Mouse (Mus musculus): ENCODE measurements around the gene 4930404N11Rik.

The 4930404N11Rik gene

DNA sequence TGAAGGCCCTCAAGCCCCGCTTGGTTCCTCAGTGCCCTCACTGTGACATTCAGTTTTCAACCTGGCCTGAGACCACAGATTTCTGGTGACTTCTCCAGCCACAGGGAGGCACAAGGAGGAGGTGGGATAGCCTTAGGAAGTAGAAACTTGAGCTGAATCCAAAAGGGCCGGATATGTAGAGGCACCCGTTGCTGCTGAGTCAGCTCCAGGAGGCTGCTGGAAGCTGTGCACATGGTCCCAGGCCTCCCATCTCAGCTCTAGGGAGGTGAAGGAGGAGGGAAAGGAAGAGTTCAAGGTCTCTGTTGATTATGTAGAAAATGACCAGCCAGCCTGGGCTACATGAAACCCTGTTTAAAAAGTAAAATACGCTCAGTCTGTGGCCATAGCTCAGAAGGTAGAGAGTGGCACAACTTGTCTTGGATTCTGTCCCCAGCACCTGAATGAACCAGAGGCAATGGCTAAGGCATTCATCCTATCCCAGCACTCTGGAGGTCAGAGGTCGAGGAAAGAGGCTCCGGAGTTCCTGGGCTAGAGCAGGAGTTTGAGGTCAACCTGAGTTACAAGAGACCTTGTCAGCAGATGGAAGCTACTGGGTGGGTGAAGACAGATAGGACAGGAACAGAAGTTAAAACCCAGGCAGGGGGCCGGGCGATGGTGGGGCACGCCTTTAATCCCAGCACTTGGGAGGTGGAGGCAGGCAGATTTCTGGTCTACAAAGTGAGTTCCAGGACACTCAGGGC is 10.7 kb downstream of the 4930404N11Rik start:
- DNase-seq: no peak

DNA sequence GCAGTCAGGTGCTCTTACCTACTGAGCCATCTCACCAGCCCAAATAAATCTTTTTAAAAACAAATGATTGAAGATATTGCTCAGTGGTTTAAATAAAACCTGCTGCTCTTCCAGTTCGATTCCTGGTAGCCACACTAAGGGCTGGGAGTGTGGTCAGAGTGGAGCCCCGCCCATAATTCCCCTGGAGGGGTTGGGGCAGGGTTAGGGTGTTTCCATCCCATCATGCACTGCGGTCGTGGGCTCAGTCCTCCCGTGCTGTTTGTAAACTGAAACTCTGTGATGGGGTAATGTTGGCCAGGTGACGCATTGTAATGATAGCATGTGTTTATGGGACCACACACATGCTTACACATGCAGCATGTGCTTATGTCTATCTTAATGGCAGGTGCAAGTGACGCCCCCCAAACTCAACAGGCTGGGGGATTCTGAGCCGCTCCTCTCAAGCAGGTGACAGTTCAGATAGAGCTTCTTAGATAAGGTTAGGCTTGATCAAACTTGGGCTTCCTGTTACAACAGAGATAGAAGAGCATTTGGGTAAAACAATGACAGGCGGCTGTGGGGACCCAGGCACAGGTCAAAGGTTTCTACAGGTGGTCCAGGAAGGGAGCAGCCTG is 13.8 kb downstream of the 4930404N11Rik start:
- DNase-seq: no peak

DNA sequence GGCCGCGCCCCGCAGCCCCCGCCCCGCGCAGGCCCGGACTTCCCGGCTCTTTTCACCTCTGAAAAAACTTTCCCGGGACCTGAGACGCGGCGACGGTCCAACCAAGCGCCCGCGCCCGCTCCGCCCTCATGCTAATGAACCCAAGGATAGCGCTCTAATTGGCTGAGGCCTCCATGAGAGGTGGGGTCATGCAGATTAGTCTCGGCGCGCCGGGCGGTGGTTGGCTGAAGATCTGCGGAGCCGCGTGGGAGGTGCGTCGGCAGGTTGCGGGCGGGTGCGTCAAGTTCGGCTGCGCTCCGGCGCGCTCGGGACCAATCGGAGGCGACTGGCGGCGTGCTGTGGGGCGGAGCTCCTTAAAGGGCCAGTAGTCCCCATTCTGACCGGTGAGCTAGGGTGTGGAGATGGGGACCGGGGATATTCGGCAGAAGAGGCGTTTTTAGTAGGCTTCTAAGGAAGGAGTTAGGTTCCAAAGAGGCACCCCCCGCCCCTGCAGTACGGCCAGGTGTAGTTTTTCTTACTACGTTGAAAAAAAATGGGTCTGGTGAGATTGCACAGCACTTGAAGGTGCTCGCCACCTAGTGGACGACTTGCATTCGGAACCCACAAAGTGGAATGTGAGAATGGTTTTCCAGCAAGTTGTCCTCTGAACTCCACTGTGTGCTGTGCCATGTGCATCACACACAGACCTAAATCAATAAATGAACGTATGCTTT is 15.1 kb downstream of the 4930404N11Rik start, which contains the start of gene Hmg20b:
TSS of gene Hmg20b (minus strand) at position 130 of the 713 bp plus-strand sequence.
- DNase-seq: peak; percentile 100

DNA sequence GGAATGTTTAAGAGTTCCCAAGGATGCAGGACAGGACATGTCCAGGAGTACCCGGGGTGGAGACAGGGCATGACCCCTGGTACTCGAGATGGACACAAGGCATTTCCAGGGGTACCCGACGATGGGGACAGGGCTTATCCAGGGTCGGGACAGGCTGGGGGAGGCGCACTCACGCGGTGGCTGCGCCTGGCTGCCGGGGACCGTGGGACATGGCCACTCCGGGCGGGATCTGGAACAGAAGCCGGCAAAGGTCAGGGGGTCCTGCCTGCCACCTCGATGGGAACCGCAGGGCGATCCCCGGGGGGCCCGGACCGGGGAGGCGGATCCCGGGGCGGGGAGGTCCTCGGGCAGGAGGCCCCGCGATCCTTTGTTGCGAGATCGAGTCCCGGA is 15.7 kb downstream of the 4930404N11Rik start:
- DNase-seq: no peak

DNA sequence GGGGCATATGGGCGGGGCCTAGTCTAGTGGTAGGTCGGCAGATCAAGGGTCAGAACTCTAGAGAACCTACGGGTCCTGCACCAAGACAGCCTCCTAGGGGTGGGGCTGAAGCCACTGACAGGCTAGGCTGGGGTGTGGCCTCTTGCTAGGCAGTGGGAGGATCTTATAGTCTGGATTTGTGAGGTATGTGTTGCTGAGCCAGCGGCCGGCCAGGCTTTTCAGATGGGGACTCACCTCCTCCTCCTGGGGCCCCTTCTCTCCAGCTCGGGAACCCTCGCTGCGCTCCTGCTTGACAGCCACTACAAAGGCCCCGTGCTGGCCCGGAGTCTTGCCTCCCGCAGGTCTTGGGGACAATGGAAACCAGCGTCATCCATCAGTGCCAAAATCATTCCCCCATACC is 16.5 kb downstream of the 4930404N11Rik start:
- DNase-seq: peak; percentile 70 to 88

DNA sequence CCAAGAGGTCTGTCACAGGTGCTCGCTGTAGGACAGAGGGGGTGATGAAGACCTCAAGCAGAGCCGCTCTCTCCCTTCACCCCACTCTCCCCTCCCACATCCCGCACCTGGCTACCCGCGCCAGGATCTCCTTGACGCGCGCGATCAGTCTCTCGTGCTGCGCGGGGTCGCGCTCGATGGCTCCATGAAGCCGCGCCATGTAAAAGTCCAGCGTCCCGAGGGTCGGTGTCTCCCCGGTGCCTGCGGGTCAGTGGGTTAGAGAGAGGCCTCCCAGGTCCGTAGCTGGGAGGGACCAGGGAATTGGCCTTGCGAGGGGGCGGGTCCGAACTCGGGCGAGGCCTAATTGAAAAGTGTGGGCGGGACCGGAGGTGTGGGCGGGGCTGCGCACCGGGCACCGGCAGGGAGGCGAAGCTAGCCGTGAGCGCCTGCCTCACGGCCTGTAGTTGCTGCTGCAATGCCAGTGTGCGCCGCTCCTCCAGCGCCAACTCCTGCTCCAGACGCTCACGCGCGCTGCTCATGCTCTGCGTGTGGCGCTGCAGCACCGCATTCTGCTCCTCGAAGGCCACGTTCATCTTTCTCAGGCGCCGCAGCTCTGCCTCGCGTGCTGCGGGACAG is 19.1 kb downstream of the 4930404N11Rik start:
- DNase-seq: peak; percentile 87 to 94

DNA sequence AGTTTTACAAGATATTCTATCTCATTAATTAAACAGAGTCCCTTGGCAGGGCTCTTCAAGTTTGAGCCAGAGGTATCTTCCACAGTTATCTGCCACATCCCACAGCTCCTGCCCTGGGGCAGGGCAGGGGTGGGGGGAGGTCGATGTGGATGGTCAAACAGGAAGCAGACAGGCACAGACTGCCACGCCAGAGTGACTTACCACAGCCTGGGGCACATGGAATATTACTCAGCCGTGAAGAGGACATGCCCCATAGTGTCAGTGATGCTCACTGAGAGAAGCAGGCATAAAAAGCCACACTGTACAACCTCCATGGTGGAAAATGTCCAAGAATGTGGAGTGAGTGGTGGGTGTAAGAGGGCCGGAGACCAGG is 20.5 kb downstream of the 4930404N11Rik start:
- peak in 1 of 2 experiments; percentile 41 for DNase-seq

DNA sequence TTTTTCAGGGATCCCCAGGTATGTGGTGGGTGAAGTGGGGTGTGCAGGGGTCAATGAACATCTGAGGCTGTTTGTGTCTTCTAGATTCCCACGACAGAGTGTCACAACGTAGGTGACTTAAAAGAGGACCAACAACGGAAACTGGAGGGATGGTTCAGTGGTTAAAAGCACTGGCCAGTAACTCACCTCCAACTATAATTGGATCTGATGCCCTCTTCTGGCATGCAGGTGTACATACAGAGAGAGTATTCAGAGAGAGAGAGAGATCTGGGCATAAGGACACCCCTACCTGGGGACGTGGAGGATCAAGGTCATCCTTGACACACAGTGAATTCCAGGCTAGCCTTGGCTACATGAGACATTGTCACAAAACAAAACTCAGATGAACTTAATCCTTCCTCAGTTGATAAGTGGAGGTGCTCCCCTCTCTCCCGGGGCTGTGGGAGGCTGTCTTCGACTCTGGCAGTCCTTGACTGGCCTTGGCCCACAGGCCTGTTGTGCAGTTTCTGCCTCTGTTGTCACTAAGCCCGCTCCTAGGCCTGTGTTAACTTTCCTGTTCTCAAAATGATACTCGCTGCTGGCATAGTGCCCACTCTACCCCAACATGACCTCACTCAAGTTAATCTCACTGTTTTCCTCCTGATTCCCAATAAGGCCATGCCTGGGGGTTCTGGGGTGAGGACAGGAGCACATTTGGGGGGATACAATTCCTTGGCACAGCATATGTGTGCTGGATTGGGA is 21.0 kb downstream of the 4930404N11Rik start:
- peak in 1 of 2 experiments; percentile 60 for DNase-seq

DNA sequence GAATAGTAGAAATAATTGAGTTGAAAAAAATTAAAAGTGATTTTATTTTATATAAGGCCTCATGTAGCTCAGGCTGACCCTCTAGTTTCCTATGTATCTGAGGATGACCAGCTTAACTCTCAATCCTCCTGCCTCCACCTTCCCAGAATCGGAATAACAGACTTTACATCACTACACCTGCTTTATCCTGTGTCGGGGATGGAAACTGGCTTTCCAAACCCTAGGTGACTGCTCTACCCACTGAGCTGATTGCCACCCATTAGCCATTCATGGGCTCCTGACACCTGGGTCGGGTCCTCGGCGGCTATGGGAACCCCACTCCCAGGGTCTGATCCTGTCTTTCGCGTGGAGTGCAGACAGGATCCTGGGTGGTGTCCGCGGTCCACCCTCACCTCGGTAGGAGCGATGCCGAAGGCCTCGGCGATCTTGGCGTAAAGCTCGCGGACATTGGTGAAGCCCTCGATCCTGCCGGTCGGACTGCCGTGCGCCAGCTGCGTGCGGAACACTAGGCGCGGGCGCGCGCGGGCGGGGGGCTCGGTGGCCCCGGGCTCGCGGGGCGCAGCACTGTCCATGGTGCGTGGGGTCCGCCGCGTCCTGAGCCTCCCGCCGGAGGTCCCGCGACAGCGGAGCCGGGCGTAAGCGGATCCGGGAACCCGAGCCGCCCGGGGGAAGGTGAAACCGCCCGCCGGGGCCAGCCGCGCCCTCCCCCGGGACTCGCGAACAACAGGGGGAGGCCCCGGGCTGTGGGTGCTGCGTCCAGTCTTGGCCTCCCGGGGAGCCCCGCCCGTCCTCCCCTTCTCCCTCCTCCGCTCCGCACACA is 22.7 kb downstream of the 4930404N11Rik start, which contains the start of gene Gipc3:
TSS of gene Gipc3 (minus strand) at position 581 of the 820 bp plus-strand sequence.
- DNase-seq: peak in 1 of 2 experiments; percentile 53

DNA sequence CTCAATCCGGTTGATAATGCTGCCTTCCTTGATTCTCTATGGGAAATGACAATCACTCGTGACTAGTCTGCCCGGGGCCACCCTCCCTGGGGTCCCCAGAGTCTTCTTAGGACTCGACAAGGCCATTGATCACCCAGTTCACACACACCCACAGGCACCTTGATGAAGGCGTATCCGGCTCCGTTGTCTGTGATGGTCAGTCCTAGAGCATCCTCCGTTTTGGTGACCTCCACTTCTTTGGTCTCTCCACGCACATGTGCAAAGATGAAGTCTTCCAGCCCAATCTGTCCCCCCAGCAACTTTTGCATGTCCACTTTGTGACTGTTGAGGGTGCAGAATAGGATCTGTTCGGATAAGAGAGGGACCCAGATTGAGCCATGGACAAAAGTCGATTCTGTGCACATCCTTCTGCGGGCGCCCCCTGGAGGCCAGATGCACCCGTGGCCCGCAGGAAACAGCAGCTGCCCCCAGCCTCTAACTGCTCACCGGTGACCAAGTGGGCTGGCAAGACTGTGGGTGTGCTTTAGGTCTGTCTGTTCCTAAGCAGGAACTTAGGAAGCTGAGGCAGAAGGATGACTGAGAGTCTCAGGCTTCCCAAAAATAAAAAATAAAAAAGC is 24.2 kb downstream of the 4930404N11Rik start:
- peak; percentile 74 to 89 for DNase-seq

DNA sequence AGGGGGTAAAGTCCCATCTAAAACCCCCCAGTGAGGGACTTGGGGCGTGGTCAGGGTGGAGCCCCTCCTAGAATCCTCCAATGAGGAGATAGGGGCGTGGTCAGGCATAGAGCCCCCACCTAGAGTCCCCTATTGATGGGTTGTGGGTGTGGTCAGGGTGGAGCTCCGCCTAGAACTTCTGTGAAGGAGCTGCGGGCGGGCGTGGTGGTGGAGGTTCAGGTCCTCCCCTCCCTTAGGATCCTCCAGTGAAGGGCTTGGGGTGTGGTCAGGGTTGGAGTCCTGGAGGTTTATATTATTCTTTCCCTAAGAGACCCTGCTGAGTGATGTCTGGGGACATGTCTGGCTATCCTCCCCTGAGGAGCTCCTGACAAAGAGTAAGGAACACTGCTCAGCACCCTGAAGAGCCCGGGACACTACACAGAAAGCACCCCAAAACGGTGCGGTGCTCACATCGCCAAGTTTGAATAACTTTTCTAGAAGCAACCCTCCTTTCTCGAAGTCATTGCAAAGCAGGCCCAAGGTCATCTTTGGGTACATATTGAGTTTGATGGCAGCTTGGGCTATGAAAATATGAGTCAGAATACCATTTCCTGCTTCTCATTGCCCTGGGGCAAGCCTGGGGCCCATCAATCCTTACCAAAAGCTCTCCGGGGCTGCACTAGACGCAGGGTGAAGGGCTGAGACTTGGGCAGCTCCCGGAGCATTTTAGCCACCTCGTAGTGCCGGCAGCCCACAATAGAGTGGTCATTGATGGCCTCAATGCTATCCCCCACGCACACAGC is 24.9 kb downstream of the 4930404N11Rik start:
- DNase-seq: peak in 1 of 2 experiments; percentile 44

DNA sequence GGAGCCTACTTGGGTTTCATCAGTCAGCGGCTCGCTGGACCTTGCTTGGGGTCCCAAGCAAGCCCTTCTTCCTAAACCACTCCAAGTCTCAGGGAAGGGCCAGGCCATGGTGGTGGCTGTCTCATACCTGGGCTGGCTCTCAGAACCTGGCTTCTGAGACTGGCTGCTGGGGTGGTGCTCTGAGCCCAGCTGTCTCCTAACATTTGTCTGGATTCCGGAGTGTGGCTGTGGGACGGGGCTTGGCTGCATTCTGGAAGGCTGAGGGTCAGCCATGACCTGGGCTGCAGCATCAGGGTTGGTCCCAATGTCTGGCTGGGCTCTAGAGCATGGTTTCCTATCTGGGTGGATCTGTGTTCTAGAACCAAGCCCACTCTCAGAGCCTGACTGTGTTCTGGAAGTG is 29.1 kb downstream of the 4930404N11Rik start:
- no peak for DNase-seq

DNA sequence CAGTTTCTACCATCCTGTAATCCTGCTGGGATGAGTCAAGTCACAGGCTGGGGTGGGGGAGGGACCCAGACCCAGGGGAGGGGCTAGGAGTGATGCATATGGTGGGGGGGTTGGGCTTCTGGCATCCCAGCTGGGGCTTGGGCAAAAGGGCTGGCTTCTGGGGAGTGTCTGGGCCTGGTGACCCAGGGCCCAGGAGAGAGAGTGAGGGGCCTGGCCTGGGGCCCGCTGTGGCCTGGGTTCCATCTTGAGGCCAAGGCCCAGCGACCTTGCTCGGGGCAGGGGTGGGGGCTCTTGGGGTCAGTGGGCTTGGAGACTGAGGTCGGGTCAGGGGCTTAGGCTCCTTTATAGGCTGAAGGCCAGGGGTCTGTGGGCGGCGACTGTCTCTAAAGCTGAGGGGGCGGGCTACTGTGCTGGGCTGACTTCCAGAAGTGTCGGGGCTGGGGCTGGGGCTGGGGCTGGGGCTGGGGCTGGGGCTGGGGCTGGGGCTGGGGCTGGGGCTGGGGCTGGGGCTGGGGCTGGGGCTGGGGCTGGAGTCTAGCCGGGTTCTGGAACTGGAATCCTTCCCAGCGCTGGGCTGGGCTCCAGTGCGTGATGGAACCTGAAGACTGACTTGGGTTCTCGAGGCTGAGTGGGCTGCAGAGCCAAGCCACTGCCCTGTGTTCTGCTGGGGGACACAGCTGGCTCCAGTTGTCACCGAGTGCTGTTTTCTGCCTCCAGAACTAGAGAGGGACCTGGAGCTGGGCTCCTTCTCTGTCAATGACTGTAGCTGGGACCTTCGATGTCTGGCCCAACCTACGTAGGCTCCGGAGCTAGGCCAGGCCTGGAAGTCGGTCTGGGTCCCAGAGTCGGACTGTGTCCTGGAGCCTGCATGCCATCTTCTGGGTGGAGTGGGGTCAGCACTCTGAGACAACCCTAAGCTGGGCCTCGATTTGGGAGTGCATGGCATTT is 29.9 kb downstream of the 4930404N11Rik start:
- no peak for DNase-seq

DNA sequence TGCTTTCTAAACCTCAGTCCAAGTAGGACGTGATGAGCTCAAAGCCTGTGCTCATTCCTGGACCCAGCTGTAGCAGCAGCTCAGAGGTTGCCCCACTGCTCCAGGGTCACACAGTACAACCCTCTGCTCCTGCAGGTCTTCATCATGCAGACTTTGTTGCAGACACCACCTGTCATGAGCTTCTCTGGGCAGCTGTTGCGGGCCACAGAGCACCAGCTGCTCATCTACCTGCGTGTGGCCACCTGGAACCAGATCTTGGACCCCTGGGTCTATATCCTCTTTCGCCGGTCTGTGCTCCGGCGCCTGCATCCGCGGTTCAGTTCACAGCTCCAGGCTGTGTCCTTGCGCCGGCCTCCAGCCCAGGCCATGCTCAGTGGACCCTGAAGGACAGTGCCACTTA is 31.3 kb downstream of the 4930404N11Rik start:
- no peak for DNase-seq

DNA sequence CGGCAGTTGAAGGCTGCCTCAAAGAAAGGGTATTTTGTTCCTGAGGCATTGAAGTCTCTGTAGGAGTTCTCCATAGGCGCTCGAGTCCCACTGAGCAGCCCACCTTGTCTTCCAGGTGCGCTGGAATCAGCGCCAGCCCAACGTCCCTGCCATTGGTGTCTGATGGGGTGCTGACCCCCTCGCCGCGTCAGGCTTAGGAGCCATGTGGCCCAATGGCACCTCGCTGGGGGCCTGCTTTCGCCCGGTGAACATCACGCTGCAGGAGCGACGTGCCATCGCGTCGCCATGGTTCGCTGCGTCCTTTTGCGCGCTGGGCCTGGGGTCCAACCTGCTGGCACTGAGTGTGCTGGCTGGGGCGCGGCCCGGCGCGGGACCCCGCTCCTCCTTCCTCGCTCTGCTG is 33.3 kb downstream of the 4930404N11Rik start:
- no peak for DNase-seq

DNA sequence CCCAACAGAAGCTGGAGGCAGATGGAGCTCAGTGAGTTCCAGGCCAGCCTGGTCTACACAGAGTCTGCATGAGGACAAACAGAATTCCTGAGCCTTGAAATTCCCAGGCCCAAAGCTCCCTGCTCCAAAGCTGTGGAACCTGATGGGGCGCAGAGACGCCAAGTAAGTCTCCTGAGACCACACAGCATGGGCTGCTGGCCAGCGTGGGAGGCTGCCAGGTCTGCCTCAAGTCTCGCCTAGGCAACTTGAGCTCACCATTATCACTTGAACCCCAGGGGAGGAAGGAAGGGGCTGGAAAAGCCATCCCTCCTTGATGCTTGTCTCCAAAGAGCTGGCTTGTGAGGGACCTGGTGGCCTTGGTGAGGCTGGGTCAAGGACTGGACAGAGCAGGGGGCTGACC is 35.6 kb downstream of the 4930404N11Rik start:
- peak; percentile 67 to 79 for DNase-seq

DNA sequence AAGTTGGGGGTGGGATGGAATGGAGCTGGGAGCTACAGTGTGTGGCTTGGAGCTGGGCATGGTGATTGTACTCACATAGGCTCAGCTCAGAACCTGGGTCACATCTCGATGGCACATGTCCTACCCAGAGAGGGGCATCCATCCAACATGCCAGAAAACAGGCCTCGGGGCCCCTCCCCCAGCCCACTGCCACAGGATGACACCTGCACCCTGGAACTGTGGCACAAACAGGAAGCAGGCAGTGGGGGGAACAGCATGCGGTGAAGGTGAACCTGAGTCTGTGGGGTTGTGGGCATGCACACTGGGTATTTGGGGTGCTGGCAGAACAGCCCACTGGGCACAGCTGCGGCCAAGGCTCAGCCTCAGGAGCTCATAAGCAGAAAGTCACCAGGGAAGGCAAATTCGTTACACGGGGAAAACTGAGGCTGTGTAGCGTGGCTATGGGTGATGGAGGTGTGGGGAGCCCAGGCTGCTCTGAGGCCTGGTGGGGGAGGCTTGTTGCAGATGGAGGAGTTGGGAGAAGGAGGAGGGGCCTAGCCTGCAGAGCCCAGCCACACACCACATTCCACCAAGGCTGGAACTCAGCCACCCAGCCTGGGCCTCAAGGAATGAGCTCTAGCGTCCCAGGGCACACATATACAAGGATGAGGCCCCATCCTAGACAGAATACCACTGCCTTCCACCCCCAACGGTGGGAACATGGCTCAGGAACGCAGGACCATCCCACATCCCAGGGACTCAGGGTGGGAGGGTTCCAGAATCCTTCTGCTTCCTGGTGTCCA is 36.2 kb downstream of the 4930404N11Rik start:
- DNase-seq: peak in 1 of 2 experiments; percentile 62

DNA sequence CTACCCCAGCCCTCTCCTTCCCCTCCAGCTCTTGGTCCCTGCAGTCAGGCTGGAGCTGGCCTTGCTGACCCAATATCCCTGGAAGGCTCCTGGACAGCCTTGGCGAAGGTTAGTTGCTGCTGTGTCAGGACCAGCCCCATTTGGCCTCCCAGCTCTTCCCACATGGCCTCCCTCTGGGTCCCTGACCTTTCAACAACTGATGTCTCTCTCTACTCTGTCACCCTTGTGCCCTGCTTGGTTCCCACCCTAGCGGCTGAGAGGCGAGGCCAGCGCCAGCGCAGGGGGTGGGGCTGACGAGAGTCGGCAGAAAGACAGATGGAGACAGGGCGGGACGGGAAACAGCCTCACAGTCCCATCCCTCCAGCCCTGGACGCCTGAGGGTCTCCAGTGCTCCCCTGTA is 37.2 kb downstream of the 4930404N11Rik start, which contains the start of gene Tbxa2r:
TSS of gene Tbxa2r (plus strand) at position 346 of the 400 bp plus-strand sequence.
- DNase-seq: peak; percentile 71 to 89
